Mouse (Mus musculus): Measurements from ENCODE around the gene Def6. TPM values are rescaled to one million over a fixed set of nuclear protein-coding genes. Genes with fewer than 3 reads are reported as not detected.
A peak's percentile ranks its signal among the peaks of the same experiment; 100 is the strongest.

Def6 gene
- polyA plus RNA-seq, 1 experiment = 3.4 TPM

DNA sequence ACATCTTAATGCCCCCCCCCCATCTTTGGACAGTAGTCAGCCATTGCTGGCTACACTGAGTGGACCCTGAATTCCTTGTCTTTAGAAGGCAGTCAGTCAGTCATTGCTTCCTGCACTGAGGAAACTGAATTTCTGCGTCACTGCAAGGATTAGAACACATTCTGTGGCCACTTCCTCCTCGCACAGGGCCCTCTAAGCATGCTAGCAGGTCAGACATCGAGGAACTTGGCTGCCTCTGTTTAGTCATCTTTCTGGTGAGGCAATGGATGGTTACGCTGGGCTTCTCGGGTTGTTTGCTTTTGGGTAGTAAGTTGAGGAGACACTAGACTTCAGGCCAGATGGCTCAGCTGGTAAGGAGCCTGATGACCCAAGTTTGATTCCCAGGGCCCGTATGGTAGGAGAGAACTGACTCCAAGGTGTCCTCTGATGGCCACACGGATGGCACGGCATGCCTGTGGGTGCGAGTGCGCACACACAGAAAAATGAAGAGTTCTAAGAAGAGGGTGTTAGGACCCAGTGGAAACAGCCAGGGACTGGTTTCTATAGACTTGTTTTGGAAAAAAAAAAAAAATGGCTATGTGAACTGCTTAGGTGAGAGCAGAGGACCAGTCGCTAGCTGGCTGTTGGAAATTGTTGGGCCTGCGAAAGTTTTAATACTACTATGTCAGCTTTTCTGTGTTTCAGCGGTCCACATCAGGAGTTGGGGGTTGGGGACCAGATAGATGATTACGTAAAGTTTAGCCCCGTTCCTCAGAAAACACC lies 26.6 kb upstream of the Def6 start:
- Histone ChIP-seq H3K36me3 (ENCODE audit: control insufficient read depth, insufficient read depth) (no peaks in the 10 kb centered on the region), H3K79me2 (ENCODE audit: control insufficient read depth, insufficient read depth) (no peaks in the 10 kb centered on the region), H3K4me3 (no peak overlapping the region), H3K27me3 (ENCODE audit: control insufficient read depth, insufficient read depth, insufficient read length) (no peaks in the 10 kb centered on the region), H3K4me2 (ENCODE audit: low read depth) (no peak overlapping the region), H3ac (ENCODE audit: control insufficient read depth, insufficient read length) (no peak overlapping the region)
- no peak for TF ChIP-seq SRF (IDR thresholded peaks at IDR 0.05; ENCODE audit: control insufficient read depth, insufficient read length, low read depth)
- TF ChIP-seq TCF3 (IDR thresholded peaks at IDR 0.05; ENCODE audit: insufficient read length, low read depth) = no peak
- no peak for TF ChIP-seq MAX (IDR thresholded peaks at IDR 0.05; ENCODE audit: low read depth)

DNA sequence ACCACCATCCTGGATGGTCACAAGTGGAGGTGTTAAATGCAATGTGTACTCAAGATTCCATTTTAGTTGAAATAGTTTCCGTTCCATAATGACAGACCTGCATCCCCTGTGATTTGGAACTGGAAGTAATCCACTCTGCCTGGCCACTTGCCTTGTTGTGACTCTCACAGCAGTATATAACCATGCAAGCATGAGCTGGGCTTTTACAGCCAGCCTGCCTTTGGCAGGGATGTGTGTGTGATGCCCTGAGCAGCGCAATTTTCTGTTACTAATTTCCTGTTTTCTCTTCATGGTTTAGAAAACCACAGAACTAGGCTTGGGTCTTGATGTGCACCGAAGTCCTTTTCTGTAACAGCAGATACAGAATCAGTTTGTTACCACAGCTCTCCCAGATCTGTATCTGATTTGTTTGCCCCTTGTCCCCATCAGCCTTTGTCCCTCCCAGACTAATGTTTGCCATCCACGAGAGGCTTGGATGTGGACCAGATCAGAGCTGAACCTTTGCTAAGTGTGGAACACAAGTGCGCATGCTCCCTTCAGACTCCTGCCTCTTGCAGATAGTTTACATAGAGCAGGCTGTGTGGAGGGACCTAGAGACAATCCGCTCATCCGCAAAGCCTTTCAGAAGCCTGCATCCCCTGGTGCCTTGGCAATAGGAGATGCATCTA lies 22.5 kb upstream of the Def6 start:
- TF ChIP-seq POLR2AphosphoS2 (IDR thresholded peaks at IDR 0.05; ENCODE audit: insufficient read length, low read depth) = no peak
- H3ac ChIP-seq (ENCODE audit: control insufficient read depth, insufficient read length) = no peak overlapping the region

DNA sequence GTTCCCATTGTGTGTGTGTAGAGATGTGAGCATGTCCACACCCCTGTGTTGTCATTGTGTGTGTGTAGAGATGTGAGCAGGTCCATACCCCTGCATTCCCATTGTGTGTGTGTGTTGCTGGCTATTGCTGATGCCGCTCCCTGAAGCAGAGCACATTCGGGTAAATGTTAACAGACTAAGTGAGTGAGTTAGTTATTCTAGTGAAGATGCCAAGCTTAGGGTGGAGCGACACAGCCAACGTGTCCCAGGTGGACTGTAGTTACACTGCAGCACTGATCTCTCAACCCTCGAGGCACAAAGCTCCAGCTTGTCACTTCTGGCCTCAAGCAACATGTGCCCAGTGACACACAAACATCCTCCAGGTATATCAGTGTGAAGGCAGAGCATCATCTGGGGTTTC lies 19.3 kb upstream of the Def6 start:
- Histone ChIP-seq H3K4me2 (ENCODE audit: low read depth) (no peak overlapping the region), H3K36me3 (ENCODE audit: control insufficient read depth, insufficient read depth) (no peaks in the 10 kb centered on the region), H3K4me3 (no peak overlapping the region), H3K27me3 (ENCODE audit: control insufficient read depth, insufficient read depth, insufficient read length) (no peaks in the 10 kb centered on the region), H3K79me2 (ENCODE audit: control insufficient read depth, insufficient read depth) (no peaks in the 10 kb centered on the region), H3ac (ENCODE audit: control insufficient read depth, insufficient read length) (no peak overlapping the region)
- TF ChIP-seq TCF3 (IDR thresholded peaks at IDR 0.05; ENCODE audit: insufficient read length, low read depth) (no peak), MAX (IDR thresholded peaks at IDR 0.05; ENCODE audit: low read depth) (no peak), MYOD1 (IDR thresholded peaks at IDR 0.05; ENCODE audit: control insufficient read depth in 1 of 3, insufficient read length in 2 of 3, low read depth in 2 of 3) (no peak), CEBPB (IDR thresholded peaks at IDR 0.05; ENCODE audit: insufficient read depth, poor library complexity, severe bottlenecking) (no peak), POLR2AphosphoS2 (IDR thresholded peaks at IDR 0.05; ENCODE audit: insufficient read length, low read depth) (peak; percentile 25)

More for the DNA sequence above, 22.5 kb upstream of the Def6 start:
- Histone ChIP-seq H3K4me3 (no peak overlapping the region), H3K79me2 (ENCODE audit: control insufficient read depth, insufficient read depth) (no peaks in the 10 kb centered on the region), H3K36me3 (ENCODE audit: control insufficient read depth, insufficient read depth) (no peaks in the 10 kb centered on the region), H3K4me2 (ENCODE audit: low read depth) (no peak overlapping the region), H3K27me3 (ENCODE audit: control insufficient read depth, insufficient read depth, insufficient read length) (no peaks in the 10 kb centered on the region)

DNA sequence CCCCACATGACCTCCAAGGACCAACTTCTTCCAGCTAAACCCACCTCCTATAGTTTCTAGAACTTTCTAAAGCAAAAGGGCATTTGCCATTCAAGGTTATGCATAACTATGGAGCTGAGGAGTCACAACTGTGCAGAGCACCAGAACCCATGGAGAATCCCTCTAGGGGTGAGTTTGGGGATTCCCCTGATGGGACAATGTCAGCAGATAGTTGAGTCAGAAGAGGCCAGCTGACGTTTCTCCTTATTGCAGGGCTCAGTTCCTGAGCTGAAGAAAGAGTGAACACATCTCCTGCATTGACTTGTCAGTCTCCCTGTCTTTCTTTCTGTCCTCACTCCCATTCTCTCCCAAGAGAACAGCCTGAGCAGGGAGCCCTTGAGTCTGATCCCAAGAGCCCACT lies 14.8 kb upstream of the Def6 start:
- Histone ChIP-seq H3ac (ENCODE audit: control insufficient read depth, insufficient read length) (no peak overlapping the region), H3K4me3 (no peak overlapping the region), H3K27me3 (ENCODE audit: control insufficient read depth, insufficient read depth, insufficient read length) (no peaks in the 10 kb centered on the region), H3K36me3 (ENCODE audit: control insufficient read depth, insufficient read depth) (peaks cover 4% of the 10 kb centered on the region), H3K79me2 (ENCODE audit: control insufficient read depth, insufficient read depth) (no peaks in the 10 kb centered on the region), H3K4me2 (ENCODE audit: low read depth) (peak overlapping the region; percentile 27)
- TF ChIP-seq USF1 (IDR thresholded peaks at IDR 0.05; ENCODE audit: low read depth) = no peak
- 0 out of 2 replicates have a peak, but pooled peaks have one; percentile 34 for TF ChIP-seq CEBPB (IDR thresholded peaks at IDR 0.05; ENCODE audit: insufficient read depth, poor library complexity, severe bottlenecking)

DNA sequence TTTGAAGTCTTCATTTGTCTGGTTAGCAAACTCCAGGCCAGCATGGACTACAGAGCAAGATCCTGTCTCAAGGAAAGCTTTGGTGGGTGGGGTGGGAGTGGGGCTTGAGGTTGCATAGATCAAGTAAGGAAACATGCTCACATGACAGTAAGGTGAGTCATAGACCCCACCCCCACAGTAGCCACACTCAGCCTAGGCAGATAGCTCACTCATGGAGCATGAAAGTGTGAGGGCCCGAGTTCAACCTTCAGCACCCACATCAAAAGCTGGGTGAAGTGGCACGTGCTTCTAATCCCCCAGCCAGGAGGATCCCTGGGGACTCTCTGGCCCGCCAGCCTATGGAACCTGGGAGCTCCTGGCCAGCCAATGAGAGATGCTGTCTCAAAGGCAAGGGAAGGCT lies 14.0 kb upstream of the Def6 start:
- Histone ChIP-seq H3K79me2 (ENCODE audit: control insufficient read depth, insufficient read depth) (no peaks in the 10 kb centered on the region), H3ac (ENCODE audit: control insufficient read depth, insufficient read length) (no peak overlapping the region), H3K4me2 (ENCODE audit: low read depth) (no peak overlapping the region), H3K4me3 (no peak overlapping the region), H3K27me3 (ENCODE audit: control insufficient read depth, insufficient read depth, insufficient read length) (no peaks in the 10 kb centered on the region), H3K36me3 (ENCODE audit: control insufficient read depth, insufficient read depth) (peaks cover 4% of the 10 kb centered on the region)
- TF ChIP-seq E2F4 (IDR thresholded peaks at IDR 0.05; ENCODE audit: insufficient read depth) (no peak), MAX (IDR thresholded peaks at IDR 0.05; ENCODE audit: low read depth) (no peak), POLR2AphosphoS2 (IDR thresholded peaks at IDR 0.05; ENCODE audit: insufficient read length, low read depth) (no peak), MYOG (IDR thresholded peaks at IDR 0.05; ENCODE audit: control insufficient read depth in 1 of 3, insufficient read depth in 1 of 3, insufficient read length in 2 of 3, low read depth in 2 of 3) (no peak), REST (IDR thresholded peaks at IDR 0.05; ENCODE audit: insufficient read depth, insufficient read length) (no peak), TCF3 (IDR thresholded peaks at IDR 0.05; ENCODE audit: insufficient read length, low read depth) (no peak), SRF (IDR thresholded peaks at IDR 0.05; ENCODE audit: control insufficient read depth, insufficient read length, low read depth) (no peak), MYOD1 (IDR thresholded peaks at IDR 0.05; ENCODE audit: control insufficient read depth in 1 of 3, insufficient read length in 2 of 3, low read depth in 2 of 3) (no peak), CEBPB (IDR thresholded peaks at IDR 0.05; ENCODE audit: insufficient read depth, poor library complexity, severe bottlenecking) (no peak), POLR2A (IDR thresholded peaks at IDR 0.05; ENCODE audit: insufficient read length, low read depth) (no peak), TCF12 (IDR thresholded peaks at IDR 0.05; ENCODE audit: insufficient read depth, poor library complexity, severe bottlenecking) (no peak), USF1 (IDR thresholded peaks at IDR 0.05; ENCODE audit: low read depth) (no peak)

All from myocyte (in vitro differentiated cells).